Mouse (Mus musculus): Measurements from ENCODE around the gene Rab13. TPM values are rescaled to one million over a fixed set of nuclear protein-coding genes. Genes with fewer than 3 reads are reported as not detected.
A peak's percentile ranks its signal among the peaks of the same experiment; 100 is the strongest.

Gene Rab13
- total and polyA plus RNA-seq, 2 experiments from 2014 or later = 3.9 to 18.5 TPM

DNA sequence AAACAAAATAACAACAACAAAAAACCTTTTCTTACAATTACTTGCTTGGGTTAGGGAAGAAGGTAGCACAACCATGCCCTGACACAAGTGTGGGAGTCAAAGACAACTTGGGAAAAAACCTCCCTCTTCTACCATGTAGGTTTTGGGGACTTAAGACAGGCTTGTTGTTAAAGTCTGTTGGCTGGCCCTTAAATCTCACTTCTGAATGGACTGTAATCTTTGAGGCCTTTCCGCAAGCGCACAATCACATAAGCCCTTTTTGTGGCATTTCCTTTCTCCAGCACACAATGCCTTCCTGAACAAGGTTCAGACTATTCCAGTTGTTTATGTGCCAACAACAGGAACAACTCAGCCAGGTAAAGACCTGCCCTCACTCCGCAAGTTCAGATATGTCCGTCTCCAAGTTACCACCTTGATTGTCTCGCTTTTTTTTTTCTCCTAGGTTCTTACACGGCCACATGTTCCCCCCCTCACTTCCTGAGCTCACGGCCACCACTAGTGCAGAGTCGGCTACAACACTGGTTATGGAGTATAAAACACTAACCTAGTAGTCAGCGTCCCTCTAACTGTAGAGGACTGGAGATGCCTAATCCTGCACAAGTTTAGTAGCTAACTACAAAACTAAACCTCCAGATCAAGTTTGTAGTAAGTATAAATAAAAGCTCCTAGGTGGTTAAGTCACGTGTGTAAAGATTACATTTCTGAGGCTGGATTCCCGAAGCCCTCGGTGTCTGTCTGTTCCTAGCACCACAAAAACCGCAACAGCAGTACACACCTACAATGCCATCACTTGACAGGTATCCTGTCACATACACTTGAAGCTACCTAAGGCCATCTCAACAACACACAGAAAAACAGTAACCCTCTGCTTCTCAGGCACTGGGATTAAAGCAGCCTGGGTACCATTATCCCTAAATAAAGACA is 1.8 kb upstream of the Rab13 start:
- H3K4me2 ChIP-seq (ENCODE audit: low read depth, low read length, poor library complexity, severe bottlenecking) = peak overlapping the region; percentile 83
- ATAC-seq (ENCODE audit: low FRiP score) (no peak), DNase-seq (ENCODE audit: low spot score) (no peak)
- 0 out of 2 replicates have a peak overlapping the region, but pooled peaks have one; percentile 66 for H3K9ac ChIP-seq (replicated peaks; ENCODE audit: low read length, poor library complexity, severe bottlenecking)
- no peaks in the 10 kb centered on the region for H3K9me3 ChIP-seq (ENCODE audit: low read length)
- no peak for TF ChIP-seq CTCF (IDR thresholded peaks at IDR 0.05)
- peaks cover 19% of the 10 kb centered on the region; the same call in 1 of the 2 replicates for H3K36me3 ChIP-seq (ENCODE audit: insufficient read depth, low read length)
- no peaks in the 10 kb centered on the region for H3K4me1 ChIP-seq (ENCODE audit: insufficient read depth, low read length)
- no peak overlapping the region for H3K27ac ChIP-seq (ENCODE audit: low read depth, low read length)
- H3K4me3 ChIP-seq (ENCODE audit: low read depth, low read length) = peak overlapping the region; percentile 2; the same call in 1 of the 2 replicates
- H3K27me3 ChIP-seq (ENCODE audit: insufficient read depth, low read length) = no peaks in the 10 kb centered on the region
- WGBS = 79% methylated on average over 13 of the region's 13 CpGs

DNA sequence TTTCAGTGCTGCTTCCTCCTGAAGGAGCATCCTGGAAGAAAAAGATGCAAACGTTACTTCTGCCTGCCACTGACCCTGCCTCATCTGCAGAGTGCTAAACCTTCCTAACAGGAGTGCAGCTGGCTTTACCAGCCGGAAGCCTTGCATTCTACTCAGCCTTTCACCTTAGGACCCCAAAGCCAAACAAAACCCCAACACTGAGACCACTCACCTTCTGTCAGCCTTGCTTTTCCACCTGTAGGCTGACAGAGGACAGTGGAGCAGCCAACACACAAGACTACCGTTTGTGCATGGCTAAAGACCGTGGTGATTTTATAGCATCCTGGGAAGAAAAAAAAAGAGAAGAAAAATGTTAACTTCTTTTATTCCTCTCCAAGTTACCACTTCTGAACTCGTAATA is 772 bp upstream of the Rab13 start:
- Histone ChIP-seq H3K9me3 (ENCODE audit: low read length) (no peaks in the 10 kb centered on the region), H3K27me3 (ENCODE audit: insufficient read depth, low read length) (no peaks in the 10 kb centered on the region), H3K9ac (replicated peaks; ENCODE audit: low read length, poor library complexity, severe bottlenecking) (peak overlapping the region; percentile 66), H3K4me3 (ENCODE audit: low read depth, low read length) (peak overlapping the region; percentile 49), H3K4me1 (ENCODE audit: insufficient read depth, low read length) (no peaks in the 10 kb centered on the region), H3K4me2 (ENCODE audit: low read depth, low read length, poor library complexity, severe bottlenecking) (peak overlapping the region; percentile 83), H3K27ac (ENCODE audit: low read depth, low read length) (no peak overlapping the region), H3K36me3 (ENCODE audit: insufficient read depth, low read length) (peaks cover 16% of the 10 kb centered on the region; the same call in 1 of the 2 replicates)
- no peak for ATAC-seq (ENCODE audit: low FRiP score)
- no peak for TF ChIP-seq CTCF (IDR thresholded peaks at IDR 0.05)
- no peak for DNase-seq (ENCODE audit: low spot score)
- 19% methylated on average over 5 of the region's 5 CpGs for WGBS

DNA sequence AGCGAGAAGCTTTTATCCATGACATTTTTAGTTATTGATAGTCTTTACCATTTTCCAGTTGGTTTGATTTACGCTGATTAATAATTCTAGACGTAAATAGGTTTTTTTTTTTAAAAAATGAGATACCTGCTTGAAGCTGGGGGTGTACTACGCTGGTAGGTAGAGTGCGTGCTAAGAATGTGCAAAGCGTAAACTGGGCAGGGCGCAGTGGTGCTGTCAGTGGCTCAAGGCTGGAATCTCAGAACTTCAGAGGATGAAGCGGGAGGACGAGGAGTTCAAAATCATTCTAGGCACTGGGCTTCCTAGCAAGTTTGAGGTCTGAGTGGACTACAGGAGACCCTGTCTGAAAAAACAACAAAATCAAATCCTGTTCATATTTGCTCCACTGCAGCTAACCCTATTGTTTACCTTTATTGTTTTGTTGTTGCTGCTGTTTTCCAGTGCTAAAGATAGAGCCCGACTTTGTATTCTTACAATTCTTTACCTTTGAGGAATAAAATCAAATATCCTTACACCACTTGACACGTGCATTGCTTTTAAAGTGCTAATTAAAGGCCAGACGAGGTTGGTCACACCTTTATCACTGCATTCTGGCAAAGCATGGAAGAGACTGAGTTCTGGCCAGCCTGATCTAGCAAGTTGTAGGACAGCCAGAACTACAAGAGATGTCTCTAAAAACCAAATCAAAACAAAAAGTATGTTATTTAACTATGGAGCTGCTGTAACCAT is 625 bp downstream of the Rab13 start:
- WGBS = 13% methylated on average over 12 of the region's 12 CpGs
- Histone ChIP-seq H3K9me3 (ENCODE audit: low read length) (no peaks in the 10 kb centered on the region), H3K4me3 (ENCODE audit: low read depth, low read length) (peak overlapping the region; percentile 49), H3K4me1 (ENCODE audit: insufficient read depth, low read length) (no peaks in the 10 kb centered on the region), H3K4me2 (ENCODE audit: low read depth, low read length, poor library complexity, severe bottlenecking) (peak overlapping the region; percentile 51), H3K27ac (ENCODE audit: low read depth, low read length) (peak overlapping the region; percentile 76), H3K36me3 (ENCODE audit: insufficient read depth, low read length) (peaks cover 6% of the 10 kb centered on the region; the same call in 1 of the 2 replicates), H3K27me3 (ENCODE audit: insufficient read depth, low read length) (no peaks in the 10 kb centered on the region), H3K9ac (replicated peaks; ENCODE audit: low read length, poor library complexity, severe bottlenecking) (peak overlapping the region; percentile 34; the same call in 1 of the 2 replicates)
- no peak for TF ChIP-seq CTCF (IDR thresholded peaks at IDR 0.05)
- ATAC-seq (ENCODE audit: low FRiP score) (peak; percentile 41; the same call in 1 of the 2 replicates), DNase-seq (ENCODE audit: low spot score) (peak; percentile 32)

DNA sequence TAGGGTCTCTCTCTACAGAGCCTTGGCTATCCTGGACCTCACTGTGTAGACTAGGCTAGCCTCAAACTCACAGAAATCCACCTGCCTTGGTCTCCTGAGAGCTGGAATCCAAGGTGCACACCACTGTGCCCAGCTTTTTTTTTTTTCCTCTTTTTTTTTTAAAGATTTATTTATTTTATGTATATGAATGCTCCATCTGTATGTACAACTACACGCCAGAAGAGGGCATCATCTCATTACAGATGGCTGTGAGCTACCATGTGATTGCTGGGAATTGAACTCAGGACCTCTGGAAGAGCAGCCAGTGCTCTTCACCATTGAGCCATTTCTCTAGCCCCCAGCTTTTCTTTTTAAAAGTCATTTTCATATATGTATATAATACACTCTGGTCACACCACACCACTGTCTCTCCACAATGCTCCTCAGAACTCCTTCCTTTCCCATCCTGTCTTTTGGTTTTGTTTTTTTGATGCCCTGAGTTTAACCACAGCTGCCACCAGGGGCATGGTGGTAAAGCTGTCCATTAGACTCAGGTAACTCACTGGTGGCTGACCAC is 2.4 kb downstream of the Rab13 start:
- TF ChIP-seq CTCF (IDR thresholded peaks at IDR 0.05) = peak; percentile 9
- Histone ChIP-seq H3K4me3 (ENCODE audit: low read depth, low read length) (no peak overlapping the region), H3K4me2 (ENCODE audit: low read depth, low read length, poor library complexity, severe bottlenecking) (no peak overlapping the region), H3K9me3 (ENCODE audit: low read length) (no peaks in the 10 kb centered on the region), H3K27me3 (ENCODE audit: insufficient read depth, low read length) (no peaks in the 10 kb centered on the region), H3K27ac (ENCODE audit: low read depth, low read length) (no peak overlapping the region), H3K36me3 (ENCODE audit: insufficient read depth, low read length) (no peaks in the 10 kb centered on the region), H3K9ac (replicated peaks; ENCODE audit: low read length, poor library complexity, severe bottlenecking) (no peak overlapping the region), H3K4me1 (ENCODE audit: insufficient read depth, low read length) (no peaks in the 10 kb centered on the region)
- ATAC-seq (ENCODE audit: low FRiP score) (no peak), DNase-seq (ENCODE audit: low spot score) (no peak)
- 35% methylated on average over 1 of the region's 1 CpGs for WGBS

DNA sequence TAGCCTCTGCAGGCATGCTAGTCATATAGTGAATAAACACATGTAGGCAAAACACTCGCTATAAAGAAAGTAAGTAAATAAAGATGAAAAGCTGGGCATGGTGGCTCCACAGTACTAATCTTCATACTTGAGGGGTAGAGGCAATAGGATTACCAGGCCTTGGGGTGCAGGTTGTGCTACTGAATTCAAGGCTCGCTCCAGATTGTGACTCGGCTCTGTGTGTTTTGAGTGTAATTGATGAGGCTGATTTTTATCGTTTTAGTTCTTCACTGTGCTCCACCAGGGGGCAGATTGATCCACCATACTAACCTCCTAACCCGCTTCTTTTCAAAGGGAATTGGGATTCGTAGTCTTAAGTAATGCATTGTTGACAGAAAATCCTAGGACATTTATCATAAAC is 6.6 kb downstream of the Rab13 start:
- H3K4me1 ChIP-seq (ENCODE audit: insufficient read depth, low read length) = no peaks in the 10 kb centered on the region
- DNase-seq (ENCODE audit: low spot score) (peak; percentile 68), ATAC-seq (ENCODE audit: low FRiP score) (no peak)
- WGBS = 11% methylated on average over 6 of the region's 6 CpGs
- no peak overlapping the region; the same call in none of the 2 replicates for H3K27ac ChIP-seq (ENCODE audit: low read depth, low read length)
- peak overlapping the region; percentile 38 for H3K4me3 ChIP-seq (ENCODE audit: low read depth, low read length)
- no peaks in the 10 kb centered on the region for H3K36me3 ChIP-seq (ENCODE audit: insufficient read depth, low read length)
- TF ChIP-seq CTCF (IDR thresholded peaks at IDR 0.05) = peak; percentile 79
- peak overlapping the region; percentile 81 for H3K4me2 ChIP-seq (ENCODE audit: low read depth, low read length, poor library complexity, severe bottlenecking)
- H3K9ac ChIP-seq (replicated peaks; ENCODE audit: low read length, poor library complexity, severe bottlenecking) = peak overlapping the region; percentile 44; the same call in 1 of the 2 replicates
- H3K27me3 ChIP-seq (ENCODE audit: insufficient read depth, low read length) = no peaks in the 10 kb centered on the region
- H3K9me3 ChIP-seq (ENCODE audit: low read length) = no peaks in the 10 kb centered on the region
